Mouse (Mus musculus) cortical plate, adult 2 months (tissue): ENCODE data around the gene Ppil1.

ENCODE experiments used
- CTCF ChIP-seq: fragments of 200-500 bp; IDR thresholded peaks from 2 replicates; pipeline ENCODE4 v1.5.1; 2011; ENCODE audit warnings: mild to moderate bottlenecking, control low read depth, low read length; ENCODE audit not compliant: insufficient read depth; ENCODE audit errors: extremely low read depth
- POLR2A ChIP-seq: fragments of 200-500 bp; IDR thresholded peaks from 2 replicates; pipeline ENCODE4 v1.6.1; 2011; ENCODE audit warnings: mild to moderate bottlenecking, low read length, control low read depth; ENCODE audit not compliant: insufficient read depth; ENCODE audit errors: extremely low read depth

GRCm38 (mm10) chr17:29258025-29258558, 5.9 kb downstream of the Ppil1 start:
- no peak for TF ChIP-seq CTCF
- no peak for TF ChIP-seq POLR2A
